Mouse (Mus musculus) stomach, postnatal 0 days (tissue): Measurements from ENCODE around the gene Myh4.

Experiments
- CTCF ChIP-seq: IDR thresholded peaks from 2 replicates; pipeline ENCODE4 v1.5.1; 2016; ENCODE audit warnings: antibody characterized with exemption, low read depth, mild to moderate bottlenecking, moderate library complexity
- EP300 ChIP-seq: optimal IDR thresholded peaks from 2 replicates; pipeline ENCODE3; 2016; ENCODE audit warnings: antibody characterized with exemption

DNA sequence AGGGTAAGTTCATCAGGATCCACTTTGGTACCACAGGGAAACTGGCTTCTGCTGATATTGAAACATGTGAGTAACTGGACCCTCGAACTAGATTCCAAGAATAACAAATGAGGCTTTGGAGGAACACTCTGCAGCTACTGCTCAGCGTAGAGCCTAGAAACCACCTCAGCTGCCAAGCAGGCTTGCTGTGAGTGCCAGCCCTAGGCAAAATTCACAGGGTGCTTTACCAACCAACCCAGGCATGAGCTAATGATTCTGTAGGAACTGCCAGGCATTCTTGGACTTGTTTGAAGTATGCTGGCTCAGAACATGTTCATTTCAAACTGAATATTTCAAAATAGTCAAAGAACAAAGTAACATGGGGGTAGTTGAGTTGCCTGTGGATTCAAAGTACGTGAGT, 33.1 kb upstream of the Myh4 start:
- TF ChIP-seq EP300 (no peak), CTCF (no peak)
